Mouse (Mus musculus) lung, adult 2 months (tissue): ENCODE results near the gene Immp2l.

Source experiments
- CTCF ChIP-seq: fragments of 200-500 bp; IDR thresholded peaks from 2 replicates; pipeline ENCODE4 v1.5.1; 2011; ENCODE audit warnings: mild to moderate bottlenecking, low read length, control low read depth; ENCODE audit not compliant: insufficient read depth
- POLR2A ChIP-seq: fragments of 200-500 bp; IDR thresholded peaks from 2 replicates; pipeline ENCODE4 v1.6.1; 2011; ENCODE audit warnings: low read depth, mild to moderate bottlenecking, control low read depth, low read length, borderline replicate concordance; ENCODE audit errors: extremely low read depth

- no peak for TF ChIP-seq POLR2A
- TF ChIP-seq CTCF, result no peak
Observed at GRCm38 (mm10) chr12:41566433-41566794, 542.5 kb downstream of the Immp2l start.
